Comparison of ENCODE assay signal across 15 mouse cellular contexts in the genomic region with DNA sequence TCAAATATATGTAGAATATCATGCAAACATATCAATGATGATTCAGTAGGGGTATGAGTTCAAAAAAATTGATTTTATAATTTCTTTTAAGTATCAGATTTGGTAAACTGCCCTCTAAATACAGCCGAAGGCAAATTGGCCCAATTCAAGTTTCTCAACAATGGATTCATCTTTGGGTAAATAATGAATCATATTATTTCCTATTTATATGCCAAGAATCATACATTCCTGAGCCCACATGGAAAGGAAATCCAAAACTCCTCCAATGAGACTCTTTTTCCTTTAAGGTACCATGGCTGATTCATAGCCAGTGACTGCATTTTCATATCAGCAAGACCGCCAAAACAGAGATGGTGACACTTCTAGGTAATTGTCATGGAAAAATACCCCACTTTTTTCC.
A peak's percentile ranks its signal among the peaks of the same experiment; 100 is the strongest.
DNase-seq lines count a peak whose midpoint lies in the region; ATAC-seq lines count a peak whose summit lies in the region.
"Had no signal": no experiment of that assay in that cellular context is flagged by ENCODE, and none has a peak within 500 bp of the region (broad histone marks: within the 10 kb centered on the region; RNA-seq: fewer than 3 reads in every experiment).

No protein-coding gene starts in this region.

- no peak for ATAC-seq in frontal cortex, adult (ENCODE audit: low TSS enrichment)
- ATAC-seq: forebrain, embryonic 14.5 days; forebrain, embryonic 16.5 days had no signal

- DNase-seq in 3T3-L1 (ENCODE audit: low read depth, low spot score), result peak; percentile 81
- peak; percentile 74 for DNase-seq in NIH3T3 (ENCODE audit: low read depth)
- no peak for DNase-seq in kidney, adult 9 months
- DNase-seq in embryo, embryonic 9.5 days (ENCODE audit: extremely low spot score), result no peak
- DNase-seq: adrenal gland, adult 2 months; adrenal gland, postnatal 10 days; adrenal gland, postnatal 25 days; cerebellum, adult 11 months; cerebellum, adult 18-20 months; cerebellum, adult 9-10 months; cerebellum, postnatal 10 days; cerebellum, postnatal 25 days had no signal

Comparison
In these comparisons a context has a peak if more than half of its experiments do, and no peak if none do; other contexts are left out.
1. DNase-seq: peak in 3T3-L1 (single experiment) and NIH3T3 (single experiment); none in kidney, adult 9 months (single experiment) and embryo, embryonic 9.5 days (single experiment).